Mouse (Mus musculus) yolk sac, embryonic 10.5 days (tissue): Measurements from ENCODE around the gene Cyp2c38.
"Not testable (repeated sequence)": the region's sequence is repeated elsewhere in the genome, so short reads cannot be mapped to it uniquely, and the experiment has no call there.

Experiments
- DNase-seq: peaks from one replicate; pipeline ENCODE4 v3.0.0-alpha.2; 2017; ENCODE audit warnings: low spot score

Cyp2c38 gene

DNA sequence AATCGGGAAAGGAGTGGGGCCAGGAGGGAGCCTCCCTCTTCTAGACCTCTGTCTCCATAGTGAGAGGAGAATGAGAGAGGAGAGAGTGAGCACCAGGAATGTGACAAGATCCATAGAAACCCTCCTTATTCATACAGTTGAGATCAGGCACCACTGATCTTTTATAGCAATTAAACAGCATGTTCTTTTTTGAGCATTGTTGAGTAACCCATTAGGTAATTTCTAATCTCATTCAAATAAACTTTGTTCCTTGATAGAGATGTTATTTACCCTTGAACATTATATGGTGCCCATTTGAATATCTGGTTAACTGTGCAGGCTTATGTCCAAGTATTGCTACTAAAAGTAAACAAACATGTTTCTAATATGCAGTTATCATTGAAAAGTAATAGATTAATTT is at the start of gene Cyp2c38:
TSS of gene Cyp2c38 (minus strand) at position 135 of the 400 bp plus-strand sequence.
- no peak for DNase-seq

DNA sequence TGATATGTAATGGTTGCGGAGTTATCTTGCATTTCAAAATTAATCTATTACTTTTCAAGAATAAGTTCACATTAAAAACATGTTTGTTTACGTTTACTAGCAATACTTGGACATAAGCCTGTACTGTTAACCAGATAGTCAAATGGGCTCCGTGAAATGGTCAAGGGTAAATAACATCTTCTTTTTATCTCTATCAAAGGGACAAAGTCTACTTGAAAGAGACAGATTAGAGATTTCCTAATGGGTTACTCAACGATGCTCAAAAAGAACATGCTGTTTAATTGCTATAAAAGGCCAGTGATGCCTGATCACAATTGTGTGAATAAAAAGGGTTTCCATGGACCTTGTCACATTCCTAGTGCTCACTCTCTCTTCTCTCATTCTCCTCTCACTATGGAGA is 47.7 kb upstream of the Cyp2c38 start, which contains the start of gene Cyp2c39:
TSS of gene Cyp2c39 (plus strand) at position 329 of the 400 bp plus-strand sequence.
- DNase-seq: no peak

DNA sequence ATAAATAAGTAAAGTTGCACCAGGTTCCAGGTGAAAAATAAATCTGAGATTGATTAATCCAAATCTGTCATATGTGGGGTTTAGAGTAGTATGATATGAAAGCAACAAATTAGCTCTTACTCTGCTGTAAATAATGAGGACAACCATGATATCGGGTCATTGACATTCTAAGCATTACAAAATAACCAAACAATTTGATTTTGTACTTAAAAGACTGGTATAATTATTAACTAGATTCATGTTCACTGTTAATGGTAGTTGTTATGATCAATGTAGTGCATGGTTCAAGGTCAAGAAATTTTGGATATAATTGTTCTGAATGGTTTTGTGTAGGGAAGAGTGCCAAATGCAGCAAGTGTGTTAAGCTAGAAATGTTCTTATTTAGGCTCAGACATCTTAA is 46.7 kb upstream of the Cyp2c38 start:
- no peak for DNase-seq

DNA sequence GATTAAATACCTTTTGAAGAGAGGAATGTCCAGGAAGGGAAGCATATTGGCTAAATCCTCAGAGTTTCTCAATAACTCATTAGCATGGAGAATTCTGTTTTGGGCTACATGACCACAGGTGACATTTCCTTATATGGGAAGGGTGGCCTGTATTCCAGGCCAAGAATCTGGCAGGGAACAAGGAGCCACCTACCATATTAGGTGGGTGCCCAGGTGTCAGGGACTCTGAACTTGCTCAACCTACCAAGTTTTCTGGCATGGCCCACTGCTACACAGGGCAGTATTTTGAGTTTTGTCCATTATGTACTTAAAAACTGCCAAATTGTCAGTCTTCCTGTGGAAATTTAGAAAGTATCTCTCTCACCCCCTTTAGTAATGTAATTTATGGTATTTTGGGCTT is 43.5 kb upstream of the Cyp2c38 start:
- DNase-seq: no peak

DNA sequence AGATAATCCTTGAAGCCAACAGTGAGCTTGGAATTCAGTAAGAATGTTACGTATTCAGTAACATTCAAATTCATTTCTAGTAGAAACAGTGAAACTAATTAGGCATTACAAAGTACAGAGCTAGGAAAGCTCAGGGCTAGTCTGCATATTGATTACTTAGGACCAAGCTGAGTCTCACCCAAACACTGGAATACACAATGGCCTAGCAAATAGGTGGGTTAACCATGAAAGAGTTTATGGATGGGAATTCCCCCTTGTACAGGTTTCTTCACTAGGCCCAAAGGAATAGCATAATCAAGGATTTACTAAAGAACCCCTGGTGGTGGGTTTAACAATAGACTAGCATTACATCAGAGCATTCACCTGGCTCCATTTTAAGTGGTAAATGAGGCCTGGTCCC is 21.1 kb upstream of the Cyp2c38 start:
- DNase-seq: not testable (repeated sequence)

DNA sequence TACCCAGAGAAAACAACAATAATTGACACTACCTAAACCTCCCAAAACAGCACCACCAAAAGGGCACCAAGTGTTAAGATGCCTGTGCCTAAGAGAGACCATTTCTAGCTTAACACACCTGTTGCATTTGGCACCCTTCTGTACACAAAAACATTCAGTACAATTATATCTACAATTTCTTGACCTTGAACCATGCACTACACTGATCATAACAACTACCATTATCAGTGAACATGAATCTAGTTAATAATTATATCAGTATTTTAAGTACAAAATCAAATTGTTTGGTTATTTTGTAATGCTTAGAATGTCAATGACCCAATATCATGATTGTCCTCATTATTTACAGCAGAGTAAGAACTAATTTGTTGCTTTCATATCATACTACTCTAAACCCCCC is 1.0 kb upstream of the Cyp2c38 start:
- DNase-seq: no peak
